Mouse (Mus musculus): ENCODE measurements around the gene Med15.

GRCm38 (mm10) chr16:17646310-17647114 lies 86.2 kb downstream of the Med15 start, which contains the start of gene Ccdc74a:
- TF ChIP-seq CTCF (IDR thresholded peaks at IDR 0.05; ENCODE audit: extremely low read depth, insufficient read depth, insufficient read length, insufficient replicate concordance) (no peak), POLR2A (IDR thresholded peaks at IDR 0.05; ENCODE audit: low read depth, low read length) (no peak)

Measured in spleen, adult 2 months (tissue).